Mouse (Mus musculus) cerebellum, adult 11 months (tissue): ENCODE results near the gene Erc1.
"Not testable (repeated sequence)": the region's sequence is repeated elsewhere in the genome, so short reads cannot be mapped to it uniquely, and the experiment has no call there.

Experiments
- DNase-seq: peaks from one replicate; pipeline ENCODE4 v3.0.0; 2022

Erc1 gene

GRCm38 (mm10) chr6:119707911-119708310, 140.1 kb downstream of the Erc1 start:
- peak; percentile 20 for DNase-seq

GRCm38 (mm10) chr6:119704899-119705298, 143.1 kb downstream of the Erc1 start:
- no peak for DNase-seq

- DNase-seq: no peak
Observed at GRCm38 (mm10) chr6:119692754-119693153, 155.2 kb downstream of the Erc1 start.

GRCm38 (mm10) chr6:119686470-119686869, 161.5 kb downstream of the Erc1 start:
- no peak for DNase-seq

GRCm38 (mm10) chr6:119680746-119681145, 167.2 kb downstream of the Erc1 start:
- no peak for DNase-seq

- DNase-seq: peak; percentile 19
Observed at GRCm38 (mm10) chr6:119674811-119675209, 173.2 kb downstream of the Erc1 start.

GRCm38 (mm10) chr6:119674201-119674810, 173.7 kb downstream of the Erc1 start:
- DNase-seq: peak; percentile 64

GRCm38 (mm10) chr6:119669746-119670145, 178.2 kb downstream of the Erc1 start:
- no peak for DNase-seq

GRCm38 (mm10) chr6:119662936-119663335, 185.0 kb downstream of the Erc1 start:
- DNase-seq: no peak

- DNase-seq: peak; percentile 40
Observed at GRCm38 (mm10) chr6:119661081-119661493, 186.9 kb downstream of the Erc1 start.

GRCm38 (mm10) chr6:119658441-119658840, 189.5 kb downstream of the Erc1 start:
- no peak for DNase-seq

GRCm38 (mm10) chr6:119657418-119658178, 190.4 kb downstream of the Erc1 start:
- no peak for DNase-seq

- DNase-seq: not testable (repeated sequence)
Observed at GRCm38 (mm10) chr6:119654777-119655176, 193.2 kb downstream of the Erc1 start.

GRCm38 (mm10) chr6:119643880-119644460, 204.0 kb downstream of the Erc1 start:
- no peak for DNase-seq

- DNase-seq: no peak
Observed at GRCm38 (mm10) chr6:119643178-119643728, 204.7 kb downstream of the Erc1 start.

GRCm38 (mm10) chr6:119642718-119643117, 205.2 kb downstream of the Erc1 start:
- DNase-seq: no peak

GRCm38 (mm10) chr6:119635629-119636028, 212.3 kb downstream of the Erc1 start:
- DNase-seq: no peak

- DNase-seq: no peak
Observed at GRCm38 (mm10) chr6:119630622-119631021, 217.3 kb downstream of the Erc1 start.

GRCm38 (mm10) chr6:119601379-119601778, 246.6 kb downstream of the Erc1 start:
- no peak for DNase-seq

- DNase-seq: no peak
Observed at GRCm38 (mm10) chr6:119595440-119595839, 252.5 kb downstream of the Erc1 start.

GRCm38 (mm10) chr6:119590872-119591271, 257.1 kb downstream of the Erc1 start:
- DNase-seq: no peak

- no peak for DNase-seq
Observed at GRCm38 (mm10) chr6:119587897-119588296, 260.1 kb downstream of the Erc1 start.

- no peak for DNase-seq
Observed at GRCm38 (mm10) chr6:119587454-119587853, 260.5 kb downstream of the Erc1 start.
